Mouse (Mus musculus) heart, postnatal 0 days (tissue): Measurements from ENCODE around the gene Ldlrad3. TPM values are rescaled to one million over a fixed set of nuclear protein-coding genes. Genes with fewer than 3 reads are reported as not detected.

Experiments used
- ATAC-seq: fragments of 200-750 bp; cut with Nextera tagmentation; 2 replicates; pipeline ENCODE4 v1.8.0; 2017; ENCODE audit warnings: low read depth, moderate number of reproducible peaks, moderate library complexity; ENCODE audit not compliant: insufficient read depth
- DNase-seq: peaks from one replicate; pipeline ENCODE4 v3.0.0-alpha.2; 2016; ENCODE audit warnings: low spot score
- H3K27ac ChIP-seq: fragments of 300-500 bp; sonication (generic); 2 replicates; pipeline ENCODE4 v1.5.1; 2014; ENCODE audit warnings: low read depth, mild to moderate bottlenecking
- H3K27me3 ChIP-seq: fragments of 300-500 bp; sonication (generic); 2 replicates; pipeline ENCODE4 v1.6.1; 2014; ENCODE audit warnings: low read length, mixed read lengths; ENCODE audit not compliant: control insufficient read depth, insufficient read depth
- H3K36me3 ChIP-seq: fragments of 300-500 bp; sonication (generic); replicated peaks from 2 replicates; pipeline ENCODE4 v1.6.1; 2014; ENCODE audit warnings: low read length, mixed read lengths; ENCODE audit not compliant: control insufficient read depth, insufficient read depth
- H3K4me1 ChIP-seq: fragments of 300-500 bp; sonication (generic); 2 replicates; pipeline ENCODE4 v1.6.1; 2014; ENCODE audit warnings: antibody characterized with exemption; ENCODE audit not compliant: control insufficient read depth, insufficient read depth
- H3K4me2 ChIP-seq: fragments of 300-500 bp; sonication (generic); 2 replicates; pipeline ENCODE4 v1.6.1; 2014; ENCODE audit warnings: low read depth, mild to moderate bottlenecking, low read length, moderate library complexity
- H3K4me3 ChIP-seq: fragments of 300-500 bp; sonication (generic); 2 replicates; pipeline ENCODE4 v1.5.1; 2014; ENCODE audit warnings: low read depth, low read length
- H3K9ac ChIP-seq: fragments of 300-500 bp; sonication (generic); replicated peaks from 2 replicates; pipeline ENCODE4 v1.6.1; 2014; ENCODE audit warnings: low read depth, low read length, mixed read lengths
- H3K9me3 ChIP-seq: fragments of 300-500 bp; sonication (generic); replicated peaks from 2 replicates; pipeline ENCODE4 v1.6.1; 2016; ENCODE audit warnings: low read length; ENCODE audit not compliant: control insufficient read depth
- CTCF ChIP-seq: IDR thresholded peaks from 2 replicates; pipeline ENCODE4 v1.5.1; 2016; ENCODE audit warnings: antibody characterized with exemption, control low read depth, low read depth
- EP300 ChIP-seq: IDR thresholded peaks from 2 replicates; pipeline ENCODE4 v1.6.1; 2016; ENCODE audit warnings: antibody characterized with exemption, low read depth
- WGBS: fragments of 180-500 bp; shearing (Covaris S2); extraction: QIAGEN DNeasy Blood & Tissue Kit; methylation state at CpG from one replicate; pipeline ENCODE4 v1.1.7; 2014; 5-methylcytosine and 5-hydroxymethylcytosine counted together
- polyA plus RNA-seq: library from polyadenylated mRNA; unstranded; fragments of >200 nt; fragmentation: Nextera tagmentation; extraction: Ambion mirVana; gene quantifications from 2 replicates; pipeline ENCODE4 v1.2.1, GENCODE M21; 2015
- total RNA-seq: library from RNA; depleted of rRNA; stranded (reverse); fragments of >200 nt; gene quantifications from 2 replicates; pipeline ENCODE4 v1.2.3, GENCODE M21; 2014; ENCODE audit warnings: low replicate concordance

The Ldlrad3 gene
- total and polyA plus RNA-seq, 2 experiments from 2014 or later: 3.5 to 5.4 TPM

GRCm38 (mm10) chr2:102172458-102172857 is 13.7 kb downstream of the Ldlrad3 start:
- Histone ChIP-seq H3K9me3 (no peaks in the 10 kb centered on the region), H3K9ac (no peak overlapping the region), H3K36me3 (no peaks in the 10 kb centered on the region), H3K4me1 (0 out of 2 replicates have a peak, but pooled peaks cover 5% of the 10 kb centered on the region), H3K4me2 (no peak overlapping the region), H3K4me3 (no peak overlapping the region), H3K27me3 (no peaks in the 10 kb centered on the region), H3K27ac (no peak overlapping the region)
- TF ChIP-seq EP300 (no peak), CTCF (no peak)
- DNase-seq: no peak
- 86% methylated on average over 4 of the region's 4 CpGs for WGBS
- ATAC-seq: no peak

- H3K4me1 ChIP-seq: peaks cover 11% of the 10 kb centered on the region
- H3K27ac ChIP-seq: peak overlapping the region; percentile 17; the same call in 1 of the 2 replicates
- H3K27me3 ChIP-seq: no peaks in the 10 kb centered on the region
- H3K36me3 ChIP-seq: no peaks in the 10 kb centered on the region
- no peaks in the 10 kb centered on the region for H3K9me3 ChIP-seq
- H3K4me2 ChIP-seq: peak overlapping the region; percentile 13
- TF ChIP-seq CTCF (no peak), EP300 (no peak)
- ATAC-seq: peak; percentile 51
- no peak overlapping the region for H3K4me3 ChIP-seq
- 23% methylated on average over 15 of the region's 15 CpGs for WGBS
- DNase-seq: no peak
- no peak overlapping the region; the same call in 1 of the 2 replicates for H3K9ac ChIP-seq
Observed at GRCm38 (mm10) chr2:102166550-102167325, 19.4 kb downstream of the Ldlrad3 start.

GRCm38 (mm10) chr2:102163106-102163505 is 23.1 kb downstream of the Ldlrad3 start:
- TF ChIP-seq EP300: no peak
- TF ChIP-seq CTCF: no peak
- Histone ChIP-seq H3K27ac (no peak overlapping the region), H3K36me3 (no peaks in the 10 kb centered on the region), H3K27me3 (no peaks in the 10 kb centered on the region), H3K4me3 (no peak overlapping the region), H3K9ac (no peak overlapping the region), H3K4me2 (no peak overlapping the region), H3K9me3 (no peaks in the 10 kb centered on the region), H3K4me1 (peaks cover 11% of the 10 kb centered on the region)
- ATAC-seq (no peak), DNase-seq (no peak)
- WGBS: 77% methylated on average over 3 of the region's 3 CpGs

GRCm38 (mm10) chr2:102157555-102157954 is 28.6 kb downstream of the Ldlrad3 start:
- H3K4me2 ChIP-seq: no peak overlapping the region
- TF ChIP-seq EP300 (no peak), CTCF (no peak)
- no peaks in the 10 kb centered on the region; the same call in 1 of the 2 replicates for H3K4me1 ChIP-seq
- no peaks in the 10 kb centered on the region for H3K27me3 ChIP-seq
- H3K4me3 ChIP-seq: no peak overlapping the region
- H3K9me3 ChIP-seq: no peaks in the 10 kb centered on the region
- H3K9ac ChIP-seq: no peak overlapping the region
- no peaks in the 10 kb centered on the region for H3K36me3 ChIP-seq
- WGBS: 91% methylated on average over 3 of the region's 3 CpGs
- DNase-seq: no peak
- H3K27ac ChIP-seq: no peak overlapping the region
- ATAC-seq: no peak

GRCm38 (mm10) chr2:102157010-102157409 is 29.2 kb downstream of the Ldlrad3 start:
- DNase-seq (no peak), ATAC-seq (no peak)
- H3K27me3 ChIP-seq: no peaks in the 10 kb centered on the region
- H3K9me3 ChIP-seq: no peaks in the 10 kb centered on the region
- no peaks in the 10 kb centered on the region; the same call in 1 of the 2 replicates for H3K4me1 ChIP-seq
- H3K9ac ChIP-seq: no peak overlapping the region
- TF ChIP-seq CTCF (no peak), EP300 (no peak)
- no peak overlapping the region for H3K4me2 ChIP-seq
- 63% methylated on average over 9 of the region's 9 CpGs for WGBS
- H3K27ac ChIP-seq: no peak overlapping the region
- no peaks in the 10 kb centered on the region for H3K36me3 ChIP-seq
- no peak overlapping the region for H3K4me3 ChIP-seq
